10 mouse cellular contexts compared by ENCODE assay signal in genomic region chr15:84393341-84393740, GRCm38 (mm10). TPM values are rescaled to one million over a fixed set of nuclear protein-coding genes. Genes with fewer than 3 reads are reported as not detected.
DNase-seq lines count a peak whose midpoint lies in the region; ATAC-seq and TF ChIP-seq lines count a peak whose summit lies in the region.
"Had no signal": no experiment of that assay in that cellular context is flagged by ENCODE, and none has a peak within 500 bp of the region (broad histone marks: within the 10 kb centered on the region; RNA-seq: fewer than 3 reads in every experiment).

No protein-coding gene starts in this region.

- H3K27ac ChIP-seq in lung, embryonic 14.5 days (ENCODE audit: low read depth): no peak overlapping the region
- 0 out of 2 replicates have a peak overlapping the region, but pooled peaks have one; percentile 39 for H3K27ac ChIP-seq in hindbrain, embryonic 14.5 days
- peak overlapping the region; percentile 67 for H3K27ac ChIP-seq in neural tube, embryonic 13.5 days (replicated peaks)

- no peaks in the 10 kb centered on the region for H3K9me3 ChIP-seq in lung, embryonic 14.5 days (ENCODE audit: low read depth, low read length)
- H3K9me3 ChIP-seq in hindbrain, embryonic 14.5 days (ENCODE audit: control insufficient read depth, low read length): peaks cover 7% of the 10 kb centered on the region; the same call in 1 of the 2 replicates
- H3K9me3 ChIP-seq in neural tube, embryonic 13.5 days: peaks cover 11% of the 10 kb centered on the region; the same call in 1 of the 2 replicates

- H3K27me3 ChIP-seq in lung, embryonic 14.5 days (ENCODE audit: insufficient read depth, low read length): no peaks in the 10 kb centered on the region
- H3K27me3 ChIP-seq in hindbrain, embryonic 14.5 days (ENCODE audit: control insufficient read depth, insufficient read depth, low read length): no peaks in the 10 kb centered on the region
- no peaks in the 10 kb centered on the region for H3K27me3 ChIP-seq in neural tube, embryonic 13.5 days

- no peak overlapping the region for H3K9ac ChIP-seq in lung, embryonic 14.5 days
- H3K9ac ChIP-seq in hindbrain, embryonic 14.5 days: no peak overlapping the region
- no peak overlapping the region for H3K9ac ChIP-seq in neural tube, embryonic 13.5 days

- ATAC-seq in CD4-positive, CD25-positive, alpha-beta regulatory T cell, adult 4 months: no peak
- ATAC-seq in lung, embryonic 14.5 days (ENCODE audit: insufficient read depth): no peak
- 0 out of 2 replicates have a peak, but pooled peaks have one; percentile 41 for ATAC-seq in hindbrain, embryonic 14.5 days (ENCODE audit: low FRiP score)
- no peak for ATAC-seq in neural tube, embryonic 13.5 days (ENCODE audit: low read depth)
- ATAC-seq in megakaryocyte, adult 5-6 weeks (ENCODE audit: poor library complexity, severe bottlenecking): no peak

- no peak overlapping the region for H3K4me2 ChIP-seq in lung, embryonic 14.5 days
- H3K4me2 ChIP-seq in hindbrain, embryonic 14.5 days (replicated peaks): no peak overlapping the region
- no peak overlapping the region for H3K4me2 ChIP-seq in neural tube, embryonic 13.5 days

- WGBS in lung, embryonic 14.5 days: 34% methylated on average over 6 of the region's 6 CpGs
- WGBS in hindbrain, embryonic 14.5 days: 51% methylated on average over 6 of the region's 6 CpGs
- WGBS in neural tube, embryonic 13.5 days: 58% methylated on average over 6 of the region's 6 CpGs

- H3K4me3 ChIP-seq in lung, embryonic 14.5 days (ENCODE audit: low read depth, low read length): no peak overlapping the region
- H3K4me3 ChIP-seq in hindbrain, embryonic 14.5 days (replicated peaks; ENCODE audit: low read length): no peak overlapping the region
- H3K4me3 ChIP-seq in neural tube, embryonic 13.5 days: no peak overlapping the region

- DNase-seq in CD4-positive, CD25-positive, alpha-beta regulatory T cell, adult 2 months (ENCODE audit: low read depth, low spot score): peak; percentile 14
- DNase-seq in lung, embryonic 14.5 days: no peak
- DNase-seq in lung, adult 18-20 months: no peak
- DNase-seq in hindbrain, embryonic 14.5 days (ENCODE audit: low spot score): no peak
- DNase-seq in urinary bladder, postnatal 4 days (ENCODE audit: low spot score in 2 of 2): no peak
- DNase-seq: adrenal gland, postnatal 25 days; left cerebral cortex, postnatal 4 days had no signal

- no peaks in the 10 kb centered on the region for H3K36me3 ChIP-seq in lung, embryonic 14.5 days (ENCODE audit: insufficient read depth)
- no peaks in the 10 kb centered on the region for H3K36me3 ChIP-seq in hindbrain, embryonic 14.5 days (replicated peaks; ENCODE audit: control insufficient read depth, insufficient read depth)
- no peaks in the 10 kb centered on the region for H3K36me3 ChIP-seq in neural tube, embryonic 13.5 days

- peak; percentile 33 for TF ChIP-seq CTCF in lung, embryonic 14.5 days (IDR thresholded peaks at IDR 0.05; ENCODE audit: low read depth)

- H3K4me1 ChIP-seq in lung, embryonic 14.5 days (ENCODE audit: insufficient read depth): no peaks in the 10 kb centered on the region
- peaks cover 14% of the 10 kb centered on the region; the same call in 1 of the 2 replicates for H3K4me1 ChIP-seq in hindbrain, embryonic 14.5 days (replicated peaks; ENCODE audit: control insufficient read depth, insufficient read depth, low read length)
- peaks cover 39% of the 10 kb centered on the region for H3K4me1 ChIP-seq in neural tube, embryonic 13.5 days (replicated peaks)

RNA-seq across cellular contexts. Expression of gene Shisal1, which starts 53.6 kb away (rescaled TPM):
- not detected for polyA plus RNA-seq in CD4-positive, CD25-positive, alpha-beta regulatory T cell, adult 4 months (2017; shearing (Covaris generic))
- polyA plus RNA-seq in lung, embryonic 14.5 days (2014; fragmentation: Nextera tagmentation; extraction: Ambion mirVana): 1.1 and 1.9 TPM in 2 replicates
- 13.1 and 15.4 TPM in 2 replicates for polyA plus RNA-seq in hindbrain, embryonic 14.5 days (2014; fragmentation: Nextera tagmentation; extraction: Ambion mirVana)
- polyA plus RNA-seq in neural tube, embryonic 13.5 days (2015; fragmentation: Nextera tagmentation; extraction: Ambion mirVana): 10.1 and 13.4 TPM in 2 replicates
- total RNA-seq in megakaryocyte, adult 5-6 weeks (2015): not detected in 2 replicates
- total RNA-seq in megakaryocyte, adult 5-6 weeks (2017): not detected in 2 replicates
